Mouse (Mus musculus): ENCODE measurements around the gene Agap3.

DNA sequence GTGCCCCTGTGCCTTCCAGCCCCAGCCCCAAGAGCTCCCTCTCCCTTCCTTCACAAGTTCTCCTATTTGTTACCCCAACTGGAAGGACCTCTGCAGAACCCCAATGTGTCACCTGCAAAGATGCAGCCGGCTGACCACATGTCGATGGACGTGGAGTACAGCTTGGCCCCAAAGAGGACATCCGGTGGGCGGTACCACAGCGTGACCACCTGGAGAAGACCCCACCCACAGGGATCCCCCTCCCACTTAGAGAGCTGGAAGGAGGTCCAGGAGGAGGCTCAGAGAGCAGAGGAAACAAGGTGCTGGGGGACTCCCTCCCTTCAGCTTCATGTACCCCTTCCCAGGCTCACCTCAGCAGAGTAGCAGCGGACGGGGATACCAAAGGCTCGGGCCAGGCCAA, 31.6 kb upstream of the Agap3 start:
- TF ChIP-seq GABPA (IDR thresholded peaks at IDR 0.05; ENCODE audit: low read depth, low read length) (no peak), POLR2A (IDR thresholded peaks at IDR 0.05; ENCODE audit: control insufficient read depth in 1 of 2, insufficient read depth in 1 of 2, low read depth in 1 of 2, low read length in 2 of 2, poor library complexity in 1 of 2) (no peak), MYB (IDR thresholded peaks at IDR 0.05; ENCODE audit: low read depth, low read length) (no peak), MXI1 (IDR thresholded peaks at IDR 0.05; ENCODE audit: low read depth, low read length) (no peak), MAX (IDR thresholded peaks at IDR 0.05; ENCODE audit: low read length) (no peak), BHLHE40 (IDR thresholded peaks at IDR 0.05; ENCODE audit: borderline replicate concordance, low read depth, low read length) (no peak), CTCF (IDR thresholded peaks at IDR 0.05 in 2 of 3, conservative IDR thresholded peaks at IDR 0.05 in 1 of 3; ENCODE audit: control insufficient read depth in 1 of 3, insufficient read depth in 1 of 3, low read depth in 2 of 3, low read length in 3 of 3, poor library complexity in 1 of 3, severe bottlenecking in 1 of 3) (no peak), NELFE (IDR thresholded peaks at IDR 0.05; ENCODE audit: low read depth, low read length) (no peak), JUND (IDR thresholded peaks at IDR 0.05; ENCODE audit: low read depth, low read length) (no peak), GATA1 (IDR thresholded peaks at IDR 0.05; ENCODE audit: low read depth, low read length) (no peak), EP300 (IDR thresholded peaks at IDR 0.05; ENCODE audit: low read depth in 1 of 2, low read length in 2 of 2) (no peak), USF1 (IDR thresholded peaks at IDR 0.05; ENCODE audit: low read depth, low read length) (no peak), MAZ (IDR thresholded peaks at IDR 0.05; ENCODE audit: low read depth, low read length) (no peak)
